Mouse (Mus musculus) adrenal gland (tissue): ENCODE data around the gene Smim1.

ENCODE experiments used
- intact Hi-C: fragments of 180-260 bp; cut with DNase I; formaldehyde crosslinking; loops from one replicate; pipeline ENCODE4 v1.15.1; 2025

Gene Smim1

DNA sequence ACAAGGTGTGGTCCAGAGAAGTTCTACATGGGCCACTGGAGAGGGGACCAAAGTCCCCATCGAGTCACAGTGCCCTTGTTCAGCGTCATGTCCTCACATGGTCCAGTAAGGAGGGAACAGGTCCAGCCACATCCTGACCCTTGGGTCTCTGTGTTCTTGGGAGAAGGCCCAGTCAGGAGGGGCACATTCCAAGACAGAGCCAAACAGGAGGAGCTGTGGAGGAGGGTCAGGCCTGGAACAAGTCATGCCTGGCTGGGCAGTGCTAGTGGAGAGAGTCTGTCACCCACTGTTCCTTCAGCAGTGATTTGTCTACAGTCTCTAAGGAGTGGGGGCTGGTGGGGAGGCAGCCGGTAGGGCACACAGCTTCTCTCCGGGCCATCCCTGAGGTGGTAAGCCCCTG lies 3.6 kb downstream of the Smim1 start:
- intact Hi-C loops, result no loop called here

DNA sequence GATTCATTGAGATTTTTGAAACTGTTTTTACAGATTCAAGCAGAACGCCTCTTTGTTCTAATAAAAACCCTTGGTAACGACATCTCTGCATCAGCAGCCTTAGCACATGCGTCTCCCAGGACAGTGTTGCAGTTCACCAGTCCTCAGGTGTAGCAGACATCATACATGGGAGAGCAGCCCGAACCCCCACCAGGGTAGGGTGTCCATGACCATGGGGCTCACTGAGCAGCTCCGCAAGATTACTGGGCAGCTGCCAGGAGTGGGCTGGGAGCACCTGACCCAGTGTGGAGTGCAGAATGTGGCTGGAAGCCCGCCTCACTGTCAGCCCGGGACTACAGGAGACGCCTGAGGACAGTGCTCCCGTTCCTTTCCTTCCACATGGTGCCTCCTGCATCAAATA lies 4.6 kb downstream of the Smim1 start:
- intact Hi-C loops, result no loop called here

DNA sequence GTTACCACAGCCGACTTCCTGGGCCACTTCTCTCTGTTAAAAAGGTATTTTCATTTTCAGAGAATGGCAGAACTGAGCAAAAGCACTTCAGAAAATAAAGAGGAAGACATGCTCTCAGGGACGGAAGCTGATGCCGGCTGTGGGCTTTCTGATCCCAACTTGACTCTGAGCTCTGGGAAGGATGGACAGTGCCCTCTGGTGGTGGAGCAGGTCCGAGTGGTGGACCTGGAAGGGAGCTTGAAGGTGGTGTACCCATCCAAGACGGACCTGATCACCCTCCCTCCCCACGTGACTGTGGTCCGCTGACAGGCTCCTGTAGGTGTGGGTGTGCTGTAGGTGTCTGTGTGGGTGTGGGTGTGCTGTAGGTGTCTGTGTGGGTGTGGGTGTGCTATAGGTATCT lies 6.5 kb downstream of the Smim1 start:
- intact Hi-C loops, result no loop called here

DNA sequence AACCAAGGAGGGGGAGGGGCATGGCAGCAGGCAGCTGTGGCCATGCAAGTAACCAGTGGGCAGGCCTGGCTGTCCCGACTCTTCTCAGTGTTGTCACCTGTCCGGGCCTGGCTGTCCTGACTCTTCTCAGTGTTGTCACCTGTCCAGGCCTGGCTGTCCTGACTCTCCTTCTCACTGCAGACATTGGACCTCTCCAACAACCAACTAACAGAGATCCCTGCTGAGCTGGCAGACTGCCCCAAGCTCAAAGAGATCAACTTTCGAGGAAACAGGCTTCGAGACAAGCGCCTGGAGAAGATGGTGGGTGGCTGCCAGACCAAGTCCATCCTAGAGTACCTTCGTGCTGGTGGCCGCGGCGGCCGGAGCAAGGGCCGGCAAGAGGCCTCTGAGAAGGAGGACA lies 10.6 kb downstream of the Smim1 start:
- intact Hi-C loops, result no loop called here

DNA sequence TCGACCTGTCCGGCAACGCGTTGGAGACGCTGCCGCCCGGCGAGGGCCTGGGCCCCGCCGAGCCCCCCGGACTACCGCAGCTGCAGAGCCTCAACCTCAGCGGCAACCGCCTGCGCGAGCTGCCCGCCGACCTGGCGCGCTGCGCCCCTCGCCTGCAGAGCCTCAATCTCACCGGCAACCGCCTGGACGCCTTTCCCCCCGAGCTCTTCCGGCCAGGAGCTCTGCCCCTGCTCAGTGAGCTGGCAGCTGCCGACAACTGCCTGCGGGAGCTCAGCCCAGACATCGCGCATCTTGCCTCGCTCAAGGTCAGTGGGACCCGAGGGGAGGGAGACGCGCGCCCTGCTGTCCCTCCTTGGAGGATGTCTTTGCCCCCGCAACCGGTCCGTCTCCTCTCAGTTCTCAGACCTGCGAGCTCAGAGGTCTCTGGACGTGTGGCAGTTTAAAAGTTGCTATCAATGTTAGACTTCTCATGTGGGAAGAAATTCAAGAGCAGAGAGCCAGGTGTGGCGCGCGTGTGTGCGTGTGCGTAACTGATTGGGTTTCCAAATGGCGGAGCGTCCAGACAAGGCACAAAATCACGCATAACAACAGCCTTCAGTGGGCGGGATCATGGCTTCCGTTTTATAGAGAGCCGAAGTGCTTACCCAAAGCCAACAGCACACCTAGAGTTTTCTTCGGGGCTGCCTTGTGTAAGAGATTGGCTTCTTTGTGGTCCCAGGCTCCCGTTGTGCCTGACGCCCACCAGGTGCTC lies 13.7 kb downstream of the Smim1 start:
- intact Hi-C loops, result loop anchor here (5.0 kb wide), 1 partner anchor 130 kb away; the partner anchor contains the start of genes Trp73 and Wrap73

DNA sequence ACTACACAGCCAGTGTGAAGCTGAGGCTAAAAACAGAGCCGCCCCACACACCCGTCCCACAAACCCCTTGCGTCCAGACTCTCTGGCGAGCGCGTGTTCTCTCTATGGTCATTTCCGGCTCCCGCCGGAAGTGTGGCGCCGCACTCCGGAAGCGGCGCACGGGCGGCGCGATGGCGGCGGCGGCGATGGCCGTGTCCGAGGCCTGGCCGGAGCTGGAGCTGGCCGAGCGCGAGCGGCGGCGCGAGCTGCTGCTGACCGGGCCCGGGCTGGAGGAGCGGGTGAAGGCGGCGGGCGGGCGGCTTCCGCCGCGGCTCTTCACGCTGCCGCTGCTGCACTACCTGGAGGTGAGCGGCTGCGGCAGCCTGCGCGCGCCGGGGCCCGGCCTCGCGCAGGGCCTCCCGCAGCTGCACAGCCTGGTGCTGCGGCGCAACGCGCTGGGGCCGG lies 14.4 kb downstream of the Smim1 start, which contains the start of gene Lrrc47:
Lrrc47 (plus strand) TSS at position 86 of the 444 bp plus-strand sequence.
- intact Hi-C loops, result loop anchor here (2.0 to 5.0 kb wide), 2 partner anchors 37 to 131 kb away; partner anchors contain the start of genes Cep104, Dffb, Trp73 and Wrap73

DNA sequence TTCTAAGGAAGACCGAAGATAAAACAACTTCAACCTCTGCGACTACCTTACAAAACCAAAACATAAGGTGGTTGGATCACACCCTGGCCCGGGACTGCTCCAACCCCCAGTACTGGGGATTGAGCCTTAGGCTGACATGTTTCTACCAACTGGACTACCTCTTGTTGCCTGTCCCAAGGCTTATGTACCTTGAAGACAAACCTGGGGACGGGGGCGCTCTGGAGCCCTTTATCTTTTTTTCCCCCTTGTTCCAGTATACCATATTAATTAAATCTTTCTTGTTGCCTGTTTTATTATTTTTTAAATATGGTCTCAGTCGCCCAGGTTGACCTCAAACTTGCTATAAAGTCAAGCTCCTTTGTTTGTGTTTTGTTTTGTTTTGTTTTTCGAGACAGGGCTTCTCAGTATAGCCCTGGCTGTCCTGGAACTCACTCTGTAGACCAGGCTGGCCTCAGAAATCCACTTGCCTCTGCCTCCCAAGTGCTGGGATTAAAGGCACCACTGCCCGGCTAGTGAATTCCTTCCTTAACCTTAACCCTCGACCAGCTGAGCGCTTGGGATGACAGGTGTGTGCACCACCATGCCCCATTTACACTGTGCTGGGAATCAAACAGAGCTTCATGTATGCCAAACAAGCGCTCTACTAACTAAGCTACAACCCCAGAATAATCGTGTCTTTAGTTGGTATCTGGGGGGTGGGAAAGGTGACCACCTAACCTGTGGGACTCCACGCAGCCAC lies 15.0 kb downstream of the Smim1 start:
- intact Hi-C loops, result loop anchor here (2.0 to 5.0 kb wide), 2 partner anchors 36 to 131 kb away; partner anchors contain the start of genes Cep104, Dffb, Trp73 and Wrap73

DNA sequence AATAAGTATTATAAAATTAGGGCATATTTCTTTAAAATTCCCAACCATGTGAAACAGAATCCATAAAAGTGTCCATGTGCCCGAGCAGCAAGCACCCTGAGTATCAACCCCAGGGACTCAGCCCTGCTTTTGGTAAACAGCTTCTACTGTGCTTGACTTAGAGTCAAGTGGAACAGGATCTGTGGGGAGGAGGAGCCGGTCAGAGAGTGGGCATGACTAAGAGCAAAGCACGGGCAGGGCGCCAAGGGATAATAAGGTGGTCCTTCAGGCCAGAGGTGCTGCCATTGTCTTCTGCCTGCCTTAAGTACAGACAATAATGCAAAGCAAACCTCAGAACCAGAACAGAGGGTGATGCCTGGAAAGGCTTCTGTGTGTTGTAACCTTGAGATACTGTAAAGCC lies 18.3 kb downstream of the Smim1 start:
- intact Hi-C loops, result no loop called here

DNA sequence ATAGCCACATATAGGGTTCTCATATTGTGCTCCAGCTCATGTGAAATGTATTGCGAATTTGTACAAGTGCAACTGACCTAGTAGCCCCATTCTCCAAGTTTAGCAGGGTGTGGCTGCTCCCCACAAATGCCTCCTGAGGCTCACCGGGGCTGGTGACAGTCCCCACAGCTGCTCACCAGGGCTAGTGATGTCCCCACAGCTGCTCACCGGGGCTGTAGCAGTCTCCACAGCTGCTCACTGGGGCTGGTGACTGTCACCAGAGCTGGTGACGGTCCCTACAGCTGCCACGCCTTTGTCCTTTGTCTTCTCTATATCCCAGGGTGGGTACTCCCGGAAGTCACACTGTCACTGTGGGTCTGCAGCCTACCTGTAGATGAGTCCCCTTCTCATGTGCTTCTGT lies 19.8 kb downstream of the Smim1 start:
- intact Hi-C loops, result no loop called here

DNA sequence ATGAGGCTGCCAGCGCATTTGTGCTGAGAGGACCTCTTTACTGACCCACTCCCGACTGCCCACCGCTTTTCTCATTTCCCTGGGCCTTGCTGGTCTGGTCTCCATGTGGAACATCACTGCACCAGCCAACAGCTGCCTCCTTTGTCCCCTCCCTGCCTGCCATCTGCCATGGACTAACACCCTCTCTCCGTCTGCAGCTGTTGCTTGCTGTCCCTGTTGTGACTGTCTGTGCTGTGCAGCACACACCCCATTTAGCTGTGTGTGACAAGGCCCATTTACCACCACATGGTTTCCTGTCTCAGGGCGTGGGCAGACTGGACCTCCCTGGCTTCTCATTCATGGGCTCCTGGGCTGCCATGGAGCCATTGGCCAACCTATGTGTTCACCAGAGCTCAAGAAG lies 20.5 kb downstream of the Smim1 start:
- intact Hi-C loops, result no loop called here

DNA sequence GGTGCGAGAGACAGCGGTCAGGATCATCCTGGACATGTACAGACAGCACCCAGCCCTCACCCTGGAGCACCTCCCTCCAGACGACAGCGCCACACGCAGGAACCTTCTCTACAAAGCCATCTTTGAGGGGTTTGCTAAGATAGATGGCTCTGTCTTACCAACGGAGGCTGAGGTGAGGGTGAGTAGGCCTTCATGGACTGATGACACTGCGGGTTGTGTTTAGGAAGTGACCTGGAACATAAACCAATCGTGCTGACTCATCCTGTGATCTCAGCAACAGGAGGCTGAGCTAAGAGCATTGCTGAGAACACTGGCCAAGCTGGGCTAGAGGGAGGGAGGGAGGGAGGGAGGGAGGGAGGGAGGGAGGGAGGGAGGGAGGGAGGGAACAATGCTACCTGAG lies 32.5 kb downstream of the Smim1 start:
- intact Hi-C loops, result no loop called here

DNA sequence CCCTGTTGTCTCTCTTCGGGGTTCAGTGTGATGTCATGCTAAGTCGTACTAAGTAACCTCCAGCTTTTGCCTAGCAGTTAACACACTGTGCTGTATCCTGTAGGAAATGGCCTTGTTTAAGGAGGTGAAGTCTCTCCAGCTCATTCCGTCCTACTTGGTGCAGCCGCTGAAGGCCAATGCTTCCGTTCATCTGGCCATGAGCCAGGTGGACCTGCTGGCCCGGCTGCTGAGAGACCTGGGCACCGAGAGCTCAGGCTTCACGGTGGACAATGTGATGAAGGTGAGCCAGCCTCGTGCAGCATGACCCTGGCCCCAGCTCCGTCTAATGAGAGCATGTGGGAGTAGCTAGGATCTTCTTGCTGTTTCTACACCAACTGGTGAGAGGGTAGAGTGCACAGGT lies 33.3 kb downstream of the Smim1 start:
- intact Hi-C loops, result no loop called here

DNA sequence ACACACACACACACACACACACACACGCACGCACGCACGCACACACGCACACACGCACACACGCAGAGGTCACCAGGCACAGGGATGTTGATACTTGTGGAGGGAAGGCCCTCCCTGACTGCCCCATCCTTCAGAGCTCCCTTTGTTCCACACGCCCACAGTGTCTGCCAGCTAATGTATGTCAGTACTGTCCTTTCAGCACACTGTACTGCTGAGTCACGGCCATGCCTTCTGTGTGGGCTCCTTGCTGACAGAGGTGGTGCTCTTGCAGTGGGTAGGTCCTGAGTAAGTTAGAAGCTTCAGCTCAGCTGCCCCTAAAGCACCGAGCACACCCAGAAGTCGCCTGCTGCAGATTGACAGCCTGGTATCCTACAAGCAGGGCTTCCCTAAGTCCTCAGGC lies 45.6 kb downstream of the Smim1 start:
- intact Hi-C loops, result no loop called here

DNA sequence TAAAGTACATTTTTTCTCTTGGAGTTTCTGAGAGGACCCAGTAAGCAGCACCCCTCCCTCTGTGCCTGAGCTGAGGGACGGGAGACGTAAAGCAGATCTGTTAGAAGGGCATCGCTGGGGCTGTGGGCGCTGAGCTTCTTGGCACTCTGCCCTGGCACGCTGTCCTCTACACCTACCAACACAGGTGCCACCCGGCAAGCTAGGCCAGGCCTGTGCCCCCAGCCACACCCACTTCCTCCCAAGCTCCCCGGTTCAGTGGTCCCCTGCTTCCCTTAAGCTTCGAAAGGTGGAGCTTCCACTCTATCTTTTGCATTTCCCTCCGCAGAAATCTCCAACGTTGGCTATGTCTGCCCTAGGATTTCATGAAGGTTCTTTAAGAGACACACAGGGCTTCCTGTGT lies 46.8 kb downstream of the Smim1 start:
- intact Hi-C loops, result loop anchor here (10.0 kb wide), 1 partner anchor 166 kb away; the partner anchor contains the start of genes Trp73 and Wrap73

DNA sequence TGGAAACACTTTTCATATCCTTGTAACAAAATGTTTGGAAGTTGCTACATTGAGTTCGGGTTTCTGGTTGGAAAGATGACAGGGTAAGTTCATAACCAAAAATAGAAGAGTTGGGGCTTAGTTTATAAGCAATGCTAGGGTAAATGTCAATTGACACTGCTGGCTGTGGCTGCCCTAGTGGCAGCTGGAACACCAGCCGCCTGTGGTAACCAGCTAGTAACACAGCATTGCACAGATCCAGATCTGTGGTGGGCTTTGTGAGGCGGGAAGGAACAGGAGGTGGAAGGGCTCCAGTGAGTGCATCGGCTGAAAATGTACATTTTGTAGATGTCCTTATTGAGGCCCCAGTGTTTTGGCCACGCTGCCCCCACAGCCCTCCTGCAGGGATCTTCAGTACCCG lies 50.3 kb downstream of the Smim1 start:
- intact Hi-C loops, result loop anchor here (2.0 to 10.0 kb wide), 2 partner anchors 35 to 169 kb away; partner anchors contain the start of genes Lrrc47, Trp73 and Wrap73

DNA sequence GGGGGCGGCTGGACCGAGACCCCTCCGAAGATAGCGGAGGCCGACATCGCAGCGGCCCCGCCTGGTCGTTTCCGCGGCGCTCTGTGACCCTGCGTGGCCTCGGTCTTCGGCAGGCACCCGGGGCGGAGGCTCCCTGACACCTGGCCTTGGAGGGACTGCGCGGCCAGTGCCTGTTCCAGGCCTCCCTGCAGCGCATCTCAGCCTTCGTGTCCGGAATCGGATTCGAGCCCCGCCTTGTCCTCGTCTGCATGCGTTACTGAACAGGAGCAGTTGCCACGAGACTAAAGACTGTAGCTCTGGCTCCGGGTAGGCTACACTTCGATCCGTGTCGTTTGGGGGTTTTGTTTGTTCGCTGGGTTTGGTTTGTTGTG lies 50.8 kb downstream of the Smim1 start:
- intact Hi-C loops, result loop anchor here (2.0 to 10.0 kb wide), 2 partner anchors 36 to 170 kb away; partner anchors contain the start of genes Lrrc47, Trp73 and Wrap73

DNA sequence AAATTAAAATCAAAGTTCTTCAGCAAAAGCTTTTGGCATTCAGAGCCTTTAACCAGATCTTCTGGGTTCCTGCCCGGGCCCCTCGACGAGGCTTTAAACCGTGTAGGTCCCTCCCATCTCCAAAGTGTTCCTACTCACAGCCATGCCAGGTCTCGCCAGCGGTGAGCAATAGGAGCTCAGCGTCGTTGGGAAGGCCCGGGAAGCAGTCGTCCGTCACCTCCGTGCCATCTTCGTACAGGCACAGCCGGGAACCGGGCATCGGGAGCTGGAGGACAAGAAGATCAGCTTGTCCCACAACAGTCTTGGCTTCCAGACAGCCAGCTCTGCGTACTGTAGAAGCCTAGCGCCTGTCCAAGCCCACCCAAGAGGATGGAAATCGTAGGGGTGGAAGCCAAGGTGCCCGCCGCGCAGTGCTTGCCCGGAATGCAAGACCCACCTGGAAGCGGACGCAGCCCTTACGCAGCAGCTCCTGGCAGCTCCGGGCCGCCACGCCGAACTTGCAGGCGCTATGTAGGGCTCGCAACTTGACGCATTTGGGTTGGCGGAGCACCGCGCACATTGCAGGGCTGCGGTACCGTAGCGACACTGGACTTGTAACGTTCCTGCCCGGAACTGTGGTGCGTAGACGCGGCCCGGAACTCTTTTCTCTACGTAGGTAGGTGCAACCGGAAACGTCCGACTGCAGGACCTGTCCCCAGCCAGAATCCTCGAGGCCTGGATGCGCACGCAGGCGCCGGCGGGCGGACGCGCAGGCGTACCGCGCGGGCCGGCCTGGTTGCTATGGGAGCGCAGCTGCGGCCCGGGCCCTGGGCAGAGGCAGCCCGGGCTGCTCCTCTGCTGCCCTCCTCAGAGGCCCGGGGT lies 51.4 kb downstream of the Smim1 start, which contains the start of the genes Dffb and Cep104:
Dffb (minus strand) TSS at position 696 of the 861 bp plus-strand sequence.
Cep104 (plus strand) TSS at position 764 of the 861 bp plus-strand sequence.
- intact Hi-C loops, result loop anchor here (2.0 to 10.0 kb wide), 2 partner anchors 36 to 170 kb away; partner anchors contain the start of genes Lrrc47, Trp73 and Wrap73
